Mouse (Mus musculus) heart, adult 10 weeks (tissue): ENCODE data around the gene Zfp987. TPM values are rescaled to one million over a fixed set of nuclear protein-coding genes. Genes with fewer than 3 reads are reported as not detected.

Experiments
- polyA plus RNA-seq: library from polyadenylated mRNA; stranded (reverse); fragments of 350-450 nt; fragmentation: Illumina TruSeq; extraction: RNeasy Lipid Tissue Mini Kit (QIAGEN cat#74804); gene quantifications from one replicate; pipeline ENCODE4 v1.2.3, GENCODE M21; 2014; ENCODE audit warnings: low read depth, low replicate concordance

The Zfp987 gene
- polyA plus RNA-seq = not detected

GRCm38 (mm10) chr4:146096998-146097397 lies at the start of gene Zfp987:
Gene Zfp987 (plus strand): TSS chr4:146097298.

GRCm38 (mm10) chr4:146156524-146156923 lies 59.4 kb downstream of the Zfp987 start, which contains the start of gene Zfp600:
Gene Zfp600 (plus strand): TSS chr4:146156824.

Other genes with a start within 250 kb of the Zfp987 start
- not detected for gene Zfp986, start 228.5 kb upstream of the Zfp987 start, polyA plus RNA-seq
- not detected for gene Zfp600, start 59.5 kb downstream of the Zfp987 start, polyA plus RNA-seq